Mouse (Mus musculus) stomach, postnatal 0 days (tissue): ENCODE results near the gene Cmtm7.

Experiments used
- CTCF ChIP-seq: IDR thresholded peaks from 2 replicates; pipeline ENCODE4 v1.5.1; 2016; ENCODE audit warnings: antibody characterized with exemption, low read depth, mild to moderate bottlenecking, moderate library complexity
- EP300 ChIP-seq: optimal IDR thresholded peaks from 2 replicates; pipeline ENCODE3; 2016; ENCODE audit warnings: antibody characterized with exemption

DNA sequence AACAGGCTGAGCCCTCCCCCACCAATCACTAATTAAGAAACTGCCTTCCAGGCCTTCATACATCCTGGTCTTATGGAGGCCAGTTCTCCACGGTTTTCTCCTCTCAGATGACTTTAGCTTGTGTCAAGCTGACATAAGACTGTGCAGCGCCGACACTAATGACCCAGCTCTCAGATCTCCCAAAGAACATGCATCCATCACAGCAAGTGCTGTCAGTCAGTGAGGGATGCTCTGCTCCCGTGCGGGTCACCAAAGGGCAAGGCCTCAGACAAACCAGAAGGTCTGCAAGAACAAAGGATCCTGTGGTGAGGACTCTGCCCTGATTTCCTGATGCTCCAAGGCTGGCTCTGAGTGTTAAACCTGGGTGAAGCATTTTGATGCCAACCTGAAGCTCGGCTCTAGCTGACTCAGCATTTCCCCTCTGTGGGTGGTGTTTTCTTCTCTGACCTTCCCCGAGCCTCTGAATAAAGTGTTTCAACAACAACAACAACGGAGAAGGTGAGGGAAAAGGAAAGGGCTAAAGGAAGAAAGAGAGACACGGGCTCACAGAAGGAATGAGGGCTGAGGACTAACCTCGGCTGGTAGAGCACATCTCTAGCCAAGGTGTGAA lies 17.9 kb upstream of the Cmtm7 start:
- TF ChIP-seq CTCF, result no peak
- TF ChIP-seq EP300, result no peak
